Mouse (Mus musculus) bone marrow macrophage, adult 2 months (primary cell): ENCODE data around the gene Rmi2. TPM values are rescaled to one million over a fixed set of nuclear protein-coding genes. Genes with fewer than 3 reads are reported as not detected.

Source experiments
- H3K27ac ChIP-seq: 2 replicates; pipeline ENCODE4 v1.5.1; 2012; ENCODE audit warnings: low read depth, low read length; ENCODE audit not compliant: insufficient read depth
- H3K4me1 ChIP-seq: 2 replicates; pipeline ENCODE4 v1.6.1; 2012; ENCODE audit warnings: low read length; ENCODE audit not compliant: control insufficient read depth, insufficient read depth
- H3K4me3 ChIP-seq: 2 replicates; pipeline ENCODE4 v1.5.1; 2012; ENCODE audit warnings: mild to moderate bottlenecking, low read length, moderate library complexity; ENCODE audit not compliant: insufficient read depth
- CTCF ChIP-seq: IDR thresholded peaks from 2 replicates; pipeline ENCODE4 v1.5.1; 2012; ENCODE audit warnings: low read depth, mild to moderate bottlenecking, low read length, moderate library complexity
- POLR2A ChIP-seq: IDR thresholded peaks from 2 replicates; pipeline ENCODE4 v1.6.1; 2012; ENCODE audit warnings: mild to moderate bottlenecking, low read depth, low read length, borderline replicate concordance
- polyA plus RNA-seq: library from polyadenylated mRNA; stranded (reverse); fragments of >200 nt; gene quantifications from 2 replicates; pipeline ENCODE4 v1.2.4, GENCODE M21; 2012; ENCODE audit not compliant: missing spikeins, insufficient read depth, insufficient read length

Gene Rmi2
- polyA plus RNA-seq, 1 experiment = 0.75 TPM

- Histone ChIP-seq H3K4me3 (no peak within 1 kb of the TSS), H3K4me1 (no peaks in the 10 kb centered on the region), H3K27ac (no peak within 1 kb of the TSS)
- TF ChIP-seq CTCF (no peak), POLR2A (no peak)
These were observed 28.9 kb upstream of the Rmi2 start, which contains the start of gene Prm1 for GRCm38 (mm10) chr16:10805789-10806527. Prm1 (minus strand) TSS chr16:10805839.

DNA sequence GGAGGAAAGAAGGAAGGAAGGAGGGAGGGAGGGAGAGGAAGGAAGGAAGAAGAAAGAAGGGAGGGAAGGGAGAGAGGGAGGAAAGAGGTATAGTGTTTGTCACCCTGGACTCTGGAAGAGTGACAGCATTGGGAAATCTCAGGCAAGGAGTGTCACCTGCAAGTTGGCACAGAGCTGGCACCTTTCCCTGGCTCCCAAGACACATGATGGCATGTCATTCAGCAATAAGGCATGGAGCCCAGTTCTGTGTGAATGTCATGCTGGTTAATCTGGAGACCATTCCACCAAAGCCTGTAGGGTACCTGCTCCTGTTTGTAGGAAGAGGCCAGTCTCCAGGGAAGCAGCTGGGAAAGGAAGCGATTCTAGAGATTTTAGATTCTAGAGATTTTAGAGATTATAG is 24.5 kb upstream of the Rmi2 start:
- H3K27ac ChIP-seq = no peak overlapping the region
- H3K4me1 ChIP-seq = no peaks in the 10 kb centered on the region
- H3K4me3 ChIP-seq = no peak overlapping the region
- TF ChIP-seq CTCF (no peak), POLR2A (no peak)

- Histone ChIP-seq H3K4me1 (no peaks in the 10 kb centered on the region), H3K27ac (no peak within 1 kb of the TSS), H3K4me3 (no peak within 1 kb of the TSS)
- TF ChIP-seq POLR2A = no peak
- no peak for TF ChIP-seq CTCF
These were observed 21.9 kb upstream of the Rmi2 start, which contains the start of gene Gm11172 for GRCm38 (mm10) chr16:10812865-10813371. Gm11172 (plus strand) TSS chr16:10812915.

GRCm38 (mm10) chr16:10813726-10814125 is 21.1 kb upstream of the Rmi2 start:
- Histone ChIP-seq H3K4me3 (no peak overlapping the region), H3K4me1 (no peaks in the 10 kb centered on the region), H3K27ac (no peak overlapping the region)
- no peak for TF ChIP-seq POLR2A

- Histone ChIP-seq H3K4me1 (no peaks in the 10 kb centered on the region), H3K4me3 (no peak overlapping the region), H3K27ac (no peak overlapping the region)
- TF ChIP-seq POLR2A (no peak), CTCF (no peak)
These were observed 20.0 kb upstream of the Rmi2 start for GRCm38 (mm10) chr16:10814864-10815263.

DNA sequence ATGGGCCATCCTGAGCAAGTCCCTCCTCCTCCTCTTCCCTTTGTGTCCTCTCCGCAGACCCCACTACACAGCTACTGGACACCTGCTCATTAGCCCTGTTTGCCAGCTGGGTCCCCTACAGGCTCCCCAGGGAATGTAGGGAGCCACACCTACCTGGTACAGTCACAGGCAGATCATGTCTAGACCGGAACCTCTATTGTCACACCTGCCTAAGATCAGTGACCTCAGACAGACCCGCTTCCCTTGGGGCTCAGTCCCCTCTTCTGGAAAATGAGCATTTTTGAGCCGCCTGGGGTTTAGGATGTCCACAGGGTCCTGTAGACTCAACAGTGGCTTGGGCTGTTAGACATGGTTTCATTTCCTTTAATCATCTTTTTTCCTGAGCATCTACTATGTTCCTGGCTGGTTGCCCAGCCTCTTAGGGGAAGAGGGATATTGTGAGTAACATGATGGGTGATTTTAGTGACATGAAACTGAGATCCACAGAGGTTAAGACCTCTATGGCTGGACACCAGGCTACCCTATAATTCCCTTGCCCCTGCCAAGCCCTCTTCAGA is 16.2 kb upstream of the Rmi2 start:
- TF ChIP-seq CTCF = no peak
- no peak for TF ChIP-seq POLR2A
- Histone ChIP-seq H3K4me3 (no peak overlapping the region), H3K27ac (no peak overlapping the region), H3K4me1 (no peaks in the 10 kb centered on the region)

GRCm38 (mm10) chr16:10819966-10820365 is 14.9 kb upstream of the Rmi2 start:
- no peak overlapping the region for H3K27ac ChIP-seq
- no peaks in the 10 kb centered on the region for H3K4me1 ChIP-seq
- TF ChIP-seq CTCF (no peak), POLR2A (no peak)
- H3K4me3 ChIP-seq = no peak overlapping the region

DNA sequence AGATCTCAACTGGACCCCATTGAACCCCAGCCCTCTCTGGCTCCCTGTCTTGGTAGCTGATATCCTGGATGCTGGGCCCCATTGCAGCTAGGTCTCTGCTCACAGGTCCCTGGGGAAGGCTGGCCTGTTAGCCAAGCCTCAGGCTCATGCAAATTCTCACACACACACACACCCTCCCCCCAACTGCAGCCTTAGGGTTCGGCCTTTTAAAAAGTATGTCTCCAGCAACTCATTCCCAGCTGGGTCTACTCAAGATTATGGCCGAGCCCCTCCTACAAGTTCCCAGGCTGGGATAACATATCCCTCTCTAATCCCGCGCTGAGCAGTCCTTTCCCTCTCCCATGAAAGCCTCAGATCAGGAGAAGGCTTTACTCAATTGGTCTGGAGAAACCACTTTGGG is 13.5 kb upstream of the Rmi2 start:
- TF ChIP-seq POLR2A = no peak
- no peak for TF ChIP-seq CTCF
- no peaks in the 10 kb centered on the region for H3K4me1 ChIP-seq

GRCm38 (mm10) chr16:10824536-10824935 is 10.3 kb upstream of the Rmi2 start:
- Histone ChIP-seq H3K4me1 (no peaks in the 10 kb centered on the region), H3K4me3 (no peak overlapping the region), H3K27ac (no peak overlapping the region)
- TF ChIP-seq POLR2A (no peak), CTCF (no peak)

More for the DNA sequence above, 13.5 kb upstream of the Rmi2 start:
- no peak overlapping the region for H3K4me3 ChIP-seq
- no peak overlapping the region for H3K27ac ChIP-seq

- Histone ChIP-seq H3K4me1 (no peaks in the 10 kb centered on the region), H3K27ac (no peak overlapping the region)
- TF ChIP-seq CTCF = no peak
- TF ChIP-seq POLR2A = no peak
These were observed 9.0 kb upstream of the Rmi2 start for GRCm38 (mm10) chr16:10825840-10826239.

More at GRCm38 (mm10) chr16:10825840-10826239, 9.0 kb upstream of the Rmi2 start:
- H3K4me3 ChIP-seq = no peak overlapping the region
